Mouse (Mus musculus) heart, adult 18-20 months (tissue): ENCODE measurements around the gene Siae. TPM values are rescaled to one million over a fixed set of nuclear protein-coding genes. Genes with fewer than 3 reads are reported as not detected.

Experiments
- DNase-seq, 2 experiments: peaks; one replicate each; pipeline ENCODE4 v3.0.0; 2021 to 2022; ENCODE audit warnings: mixed read lengths in 1 of 2
- long read RNA-seq, 2 experiments: library from polyadenylated mRNA; stranded (forward); transcript quantifications; one replicate each; pipeline ENCODE4 v2.0.0; 2021
- total RNA-seq, 2 experiments: library from RNA; stranded (reverse); gene quantifications; 2 replicates each; pipeline ENCODE4 v1.2.3; 2021

Siae gene
- 1 to 10 TPM; 8.3 to 9.1 TPM for total RNA-seq
- long read RNA-seq, experiment 1, full-length matches to known transcripts: 3 of 3 reads
- long read RNA-seq, experiment 1, partial matches to known transcripts: 0 of 3 reads
- long read RNA-seq, experiment 1, other reads (novel, unspliced or antisense): 0 of 3 reads
- long read RNA-seq, experiment 2, full-length matches to known transcripts: 3 of 3 reads
- long read RNA-seq, experiment 2, partial matches to known transcripts: 0 of 3 reads
- long read RNA-seq, experiment 2, other reads (novel, unspliced or antisense): 0 of 3 reads

- no peak for DNase-seq
These were observed at the start of gene Siae for GRCm38 (mm10) chr9:37554838-37555748. TSS of gene Siae (plus strand) at chr9:37555698.

GRCm38 (mm10) chr9:37506023-37506422 is 49.5 kb upstream of the Siae start:
- DNase-seq: no peak

GRCm38 (mm10) chr9:37512097-37512496 is 43.4 kb upstream of the Siae start:
- no peak for DNase-seq

GRCm38 (mm10) chr9:37514456-37514855 is 41.0 kb upstream of the Siae start:
- no peak for DNase-seq

- DNase-seq: no peak
These were observed 38.0 kb upstream of the Siae start for GRCm38 (mm10) chr9:37517467-37517866.

- no peak for DNase-seq
These were observed 36.5 kb upstream of the Siae start for GRCm38 (mm10) chr9:37518991-37519390.

- no peak for DNase-seq
These were observed 35.5 kb upstream of the Siae start for GRCm38 (mm10) chr9:37519995-37520394.

GRCm38 (mm10) chr9:37525461-37525860 is 30.0 kb upstream of the Siae start:
- DNase-seq: no peak

GRCm38 (mm10) chr9:37526443-37527395 is 28.8 kb upstream of the Siae start:
- DNase-seq: peak; percentile 66 to 71

- DNase-seq: peak; percentile 86 to 93
These were observed 27.9 kb upstream of the Siae start, which contains the start of gene Esam for GRCm38 (mm10) chr9:37527396-37528224. TSS of gene Esam (plus strand) at chr9:37528078.

- peak; percentile 58 to 84 for DNase-seq
These were observed 27.1 kb upstream of the Siae start for GRCm38 (mm10) chr9:37528225-37528970.

- peak; percentile 81 to 94 for DNase-seq
These were observed 25.2 kb upstream of the Siae start for GRCm38 (mm10) chr9:37530031-37530887.

GRCm38 (mm10) chr9:37530888-37531705 is 24.4 kb upstream of the Siae start:
- DNase-seq: peak; percentile 63 to 71

- no peak for DNase-seq
These were observed 18.6 kb upstream of the Siae start for GRCm38 (mm10) chr9:37536851-37537250.

GRCm38 (mm10) chr9:37537658-37538250 is 17.7 kb upstream of the Siae start:
- no peak for DNase-seq

- no peak for DNase-seq
These were observed 16.1 kb upstream of the Siae start, which contains the start of gene Vsig2 for GRCm38 (mm10) chr9:37539170-37540025. TSS of gene Vsig2 (plus strand) at chr9:37539255.

- no peak for DNase-seq
These were observed 15.3 kb upstream of the Siae start for GRCm38 (mm10) chr9:37540226-37540625.
